ENCODE assay signal across 16 mouse cellular contexts in the genomic region with DNA sequence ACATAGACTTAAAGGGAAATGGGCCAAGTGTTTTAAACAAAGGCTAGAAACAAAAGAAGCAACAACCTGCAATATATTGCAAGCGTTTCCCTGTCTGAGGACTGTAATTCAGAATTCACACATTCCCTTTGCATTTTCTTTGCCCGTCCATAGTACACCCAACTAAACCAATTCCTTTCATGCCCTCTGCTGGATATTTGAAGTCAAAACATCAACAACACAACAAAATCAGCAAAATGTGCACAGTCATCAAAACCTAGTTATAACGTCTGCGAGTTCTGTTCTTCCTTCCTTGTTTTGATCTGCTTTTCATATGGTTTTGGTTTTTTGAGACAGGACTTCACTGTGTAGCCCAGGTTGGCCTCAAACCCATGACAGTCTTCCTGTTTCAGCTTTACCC.
A peak's percentile ranks its signal among the peaks of the same experiment; 100 is the strongest.
DNase-seq lines count a peak whose midpoint lies in the region; ATAC-seq lines count a peak whose summit lies in the region.
"Had no signal": no experiment of that assay in that cellular context is flagged by ENCODE, and none has a peak within 500 bp of the region (broad histone marks: within the 10 kb centered on the region; RNA-seq: fewer than 3 reads in every experiment).

No protein-coding gene starts in this region.

- no peaks in the 10 kb centered on the region for H3K4me1 ChIP-seq in forebrain, embryonic 14.5 days (ENCODE audit: control insufficient read depth, insufficient read depth, low read length)
- H3K4me1 ChIP-seq in forebrain, embryonic 12.5 days, result no peaks in the 10 kb centered on the region
- no peaks in the 10 kb centered on the region for H3K4me1 ChIP-seq in kidney, embryonic 16.5 days (ENCODE audit: insufficient read depth, low read length)
- H3K4me1 ChIP-seq in kidney, embryonic 14.5 days (ENCODE audit: control insufficient read depth, insufficient read depth, low read length), result no peaks in the 10 kb centered on the region
- H3K4me1 ChIP-seq in neural tube, embryonic 15.5 days, result no peaks in the 10 kb centered on the region
- H3K4me1 ChIP-seq: heart, embryonic 10.5 days; limb, embryonic 15.5 days had no signal

- no peaks in the 10 kb centered on the region for H3K36me3 ChIP-seq in forebrain, embryonic 14.5 days (ENCODE audit: control insufficient read depth, insufficient read depth, low read length)
- H3K36me3 ChIP-seq in forebrain, embryonic 12.5 days (replicated peaks), result no peaks in the 10 kb centered on the region
- H3K36me3 ChIP-seq in kidney, embryonic 16.5 days (ENCODE audit: insufficient read depth, low read length), result no peaks in the 10 kb centered on the region
- H3K36me3 ChIP-seq in kidney, embryonic 14.5 days (ENCODE audit: control insufficient read depth, insufficient read depth, low read length), result no peaks in the 10 kb centered on the region
- no peaks in the 10 kb centered on the region for H3K36me3 ChIP-seq in neural tube, embryonic 15.5 days
- H3K36me3 ChIP-seq: heart, embryonic 10.5 days; limb, embryonic 15.5 days had no signal

- peak; percentile 58 for DNase-seq in forebrain, embryonic 14.5 days (ENCODE audit: low spot score)
- DNase-seq in neural tube, embryonic 10.5 days (ENCODE audit: extremely low spot score, low spot score), result no peak
- DNase-seq in fibroblast of lung, adult 2 months (ENCODE audit: low read depth), result peak; percentile 11
- no peak for DNase-seq in ovary, postnatal 36 days (ENCODE audit: low spot score)
- DNase-seq: adrenal gland, postnatal 36 days; cerebellum, adult 11-12 months; embryo, embryonic 11 days; kidney, postnatal 14 days; right cerebral cortex, postnatal 25 days had no signal

- ATAC-seq in forebrain, embryonic 14.5 days, result no peak
- no peak for ATAC-seq in forebrain, embryonic 12.5 days (ENCODE audit: low FRiP score)
- ATAC-seq in kidney, embryonic 16.5 days (ENCODE audit: low FRiP score, low TSS enrichment), result no peak; the same call in 1 of the 2 replicates
- no peak; the same call in 1 of the 2 replicates for ATAC-seq in kidney, embryonic 14.5 days (ENCODE audit: low FRiP score, low TSS enrichment)
- no peak for ATAC-seq in neural tube, embryonic 15.5 days (ENCODE audit: low FRiP score)

- H3K4me2 ChIP-seq in forebrain, embryonic 14.5 days (ENCODE audit: low read length), result no peak overlapping the region
- H3K4me2 ChIP-seq in forebrain, embryonic 12.5 days, result no peak overlapping the region
- peak overlapping the region; percentile 30 for H3K4me2 ChIP-seq in kidney, embryonic 16.5 days (replicated peaks; ENCODE audit: low read depth, low read length)
- H3K4me2 ChIP-seq in kidney, embryonic 14.5 days (replicated peaks; ENCODE audit: low read depth, low read length), result no peak overlapping the region
- H3K4me2 ChIP-seq in neural tube, embryonic 15.5 days, result peak overlapping the region; percentile 29
- H3K4me2 ChIP-seq: limb, embryonic 15.5 days had no signal

- H3K27ac ChIP-seq in forebrain, embryonic 14.5 days (ENCODE audit: low read depth, low read length), result no peak overlapping the region
- H3K27ac ChIP-seq in forebrain, embryonic 12.5 days, result no peak overlapping the region
- no peak overlapping the region for H3K27ac ChIP-seq in kidney, embryonic 16.5 days (ENCODE audit: low read length)
- no peak overlapping the region for H3K27ac ChIP-seq in kidney, embryonic 14.5 days (ENCODE audit: low read depth, low read length)
- H3K27ac ChIP-seq in neural tube, embryonic 15.5 days (replicated peaks), result no peak overlapping the region
- H3K27ac ChIP-seq: heart, embryonic 10.5 days; limb, embryonic 15.5 days; macrophage had no signal

- H3K4me3 ChIP-seq in forebrain, embryonic 14.5 days (ENCODE audit: low read depth, low read length), result no peak overlapping the region
- H3K4me3 ChIP-seq in forebrain, embryonic 12.5 days (replicated peaks), result no peak overlapping the region
- no peak overlapping the region; the same call in 1 of the 2 replicates for H3K4me3 ChIP-seq in kidney, embryonic 16.5 days (ENCODE audit: low read length)
- no peak overlapping the region for H3K4me3 ChIP-seq in kidney, embryonic 14.5 days (ENCODE audit: low read length)
- H3K4me3 ChIP-seq in neural tube, embryonic 15.5 days (replicated peaks), result no peak overlapping the region
- H3K4me3 ChIP-seq: heart, embryonic 10.5 days; limb, embryonic 15.5 days had no signal

- no peaks in the 10 kb centered on the region for H3K9me3 ChIP-seq in forebrain, embryonic 14.5 days (replicated peaks; ENCODE audit: control insufficient read depth, low read length)
- H3K9me3 ChIP-seq in forebrain, embryonic 12.5 days, result no peaks in the 10 kb centered on the region
- H3K9me3 ChIP-seq in kidney, embryonic 16.5 days (ENCODE audit: low read length), result no peaks in the 10 kb centered on the region
- H3K9me3 ChIP-seq in kidney, embryonic 14.5 days (ENCODE audit: control insufficient read depth, low read length), result no peaks in the 10 kb centered on the region
- no peaks in the 10 kb centered on the region for H3K9me3 ChIP-seq in neural tube, embryonic 15.5 days (replicated peaks)
- H3K9me3 ChIP-seq: limb, embryonic 15.5 days had no signal

- WGBS in forebrain, embryonic 14.5 days, result 71% methylated on average over 4 of the region's 4 CpGs
- 72% methylated on average over 4 of the region's 4 CpGs for WGBS in forebrain, embryonic 12.5 days
- WGBS in kidney, embryonic 16.5 days, result 44% methylated on average over 4 of the region's 4 CpGs
- 64% methylated on average over 4 of the region's 4 CpGs for WGBS in kidney, embryonic 14.5 days
- 53% methylated on average over 4 of the region's 4 CpGs for WGBS in neural tube, embryonic 15.5 days

- H3K27me3 ChIP-seq in forebrain, embryonic 14.5 days (replicated peaks; ENCODE audit: control insufficient read depth, insufficient read depth, low read length), result no peaks in the 10 kb centered on the region
- H3K27me3 ChIP-seq in forebrain, embryonic 12.5 days, result no peaks in the 10 kb centered on the region
- no peaks in the 10 kb centered on the region for H3K27me3 ChIP-seq in kidney, embryonic 16.5 days (ENCODE audit: insufficient read depth, low read length)
- H3K27me3 ChIP-seq in kidney, embryonic 14.5 days (ENCODE audit: control insufficient read depth, insufficient read depth, low read length), result no peaks in the 10 kb centered on the region
- no peaks in the 10 kb centered on the region for H3K27me3 ChIP-seq in neural tube, embryonic 15.5 days (replicated peaks)
- H3K27me3 ChIP-seq: limb, embryonic 15.5 days had no signal

- H3K9ac ChIP-seq in forebrain, embryonic 14.5 days (ENCODE audit: low read length), result no peak overlapping the region
- no peak overlapping the region for H3K9ac ChIP-seq in forebrain, embryonic 12.5 days
- no peak overlapping the region for H3K9ac ChIP-seq in kidney, embryonic 16.5 days (replicated peaks; ENCODE audit: low read length)
- no peak overlapping the region for H3K9ac ChIP-seq in kidney, embryonic 14.5 days (ENCODE audit: low read depth, low read length)
- no peak overlapping the region for H3K9ac ChIP-seq in neural tube, embryonic 15.5 days (replicated peaks)
- H3K9ac ChIP-seq: limb, embryonic 15.5 days had no signal

Comparison
In these comparisons a context has a peak if more than half of its experiments do, and no peak if none do; other contexts are left out.
1. H3K4me2 ChIP-seq: peak in kidney, embryonic 16.5 days (single experiment) and neural tube, embryonic 15.5 days (single experiment); none in forebrain, embryonic 14.5 days (single experiment), forebrain, embryonic 12.5 days (single experiment) and kidney, embryonic 14.5 days (single experiment).
2. DNase-seq: peak in forebrain, embryonic 14.5 days (single experiment) and fibroblast of lung, adult 2 months (single experiment); none in neural tube, embryonic 10.5 days (single experiment) and ovary, postnatal 36 days (single experiment).